Mouse (Mus musculus): ENCODE measurements around the gene Olfr70.

Olfr70 gene

GRCm38 (mm10) chr4:43655656-43656338 lies 44.8 kb downstream of the Olfr70 start:
- DNase-seq (ENCODE audit: low read depth, low spot score), result no peak

GRCm38 (mm10) chr4:43653161-43654015 lies 47.2 kb downstream of the Olfr70 start, which contains the start of gene Spag8:
Gene Spag8 (minus strand): TSS chr4:43653594.
- DNase-seq (ENCODE audit: low read depth, low spot score), result no peak

GRCm38 (mm10) chr4:43652726-43653125 lies 47.9 kb downstream of the Olfr70 start:
- no peak for DNase-seq (ENCODE audit: low read depth, low spot score)

GRCm38 (mm10) chr4:43649783-43650182 lies 50.8 kb downstream of the Olfr70 start:
- no peak for DNase-seq (ENCODE audit: low read depth, low spot score)
